Mouse (Mus musculus) spleen, adult 2 months (tissue): ENCODE results near the gene Pdzd11. TPM values are rescaled to one million over a fixed set of nuclear protein-coding genes. Genes with fewer than 3 reads are reported as not detected.

Experiments used
- DNase-seq, 2 experiments: peaks; one replicate each; pipeline versions ENCODE4 v3.0.0 to v3.0.0-alpha.2; 2012 to 2021; ENCODE audit warnings: low spot score in 2 of 2, low read depth in 1 of 2
- H3K27ac ChIP-seq: fragments of 200-500 bp; 2 replicates; pipeline ENCODE4 v1.5.1; 2012; ENCODE audit warnings: low read length, inconsistent platforms; ENCODE audit not compliant: insufficient read depth
- H3K27me3 ChIP-seq: fragments of 200-500 bp; 2 replicates; pipeline ENCODE4 v1.6.1; 2012; ENCODE audit warnings: mild to moderate bottlenecking, moderate library complexity, low read length, inconsistent platforms; ENCODE audit not compliant: control insufficient read depth, insufficient read depth
- H3K36me3 ChIP-seq: fragments of 200-500 bp; 2 replicates; pipeline ENCODE4 v1.6.1; 2012; ENCODE audit warnings: mild to moderate bottlenecking, low read length, inconsistent platforms; ENCODE audit not compliant: control insufficient read depth, insufficient read depth
- H3K4me1 ChIP-seq: fragments of 200-500 bp; 2 replicates; pipeline ENCODE4 v1.6.1; 2011; ENCODE audit warnings: inconsistent platforms; ENCODE audit not compliant: control insufficient read depth, insufficient read depth, insufficient read length
- H3K4me3 ChIP-seq: fragments of 200-500 bp; 2 replicates; pipeline ENCODE4 v1.5.1; 2011; ENCODE audit warnings: mild to moderate bottlenecking, inconsistent platforms; ENCODE audit not compliant: insufficient read depth, insufficient read length; ENCODE audit errors: extremely low read depth
- CTCF ChIP-seq: fragments of 200-500 bp; IDR thresholded peaks from 2 replicates; pipeline ENCODE4 v1.5.1; 2011; ENCODE audit warnings: mild to moderate bottlenecking, inconsistent platforms; ENCODE audit not compliant: insufficient read depth, insufficient read length, insufficient replicate concordance; ENCODE audit errors: extremely low read depth
- POLR2A ChIP-seq: fragments of 200-500 bp; IDR thresholded peaks from 2 replicates; pipeline ENCODE4 v1.6.1; 2011; ENCODE audit warnings: low read depth, low read length, inconsistent platforms
- WGBS: fragments of 180-500 bp; shearing (Covaris S2); methylation state at CpG from one replicate; pipeline ENCODE4 v1.1.7; 2018; 5-methylcytosine and 5-hydroxymethylcytosine counted together
- polyA plus RNA-seq: library from polyadenylated mRNA; depleted of rRNA; stranded (reverse); fragments of >200 nt; gene quantifications from 2 replicates; pipeline ENCODE4 v1.2.3, GENCODE M21; 2012; rRNA removed

Pdzd11 gene
- polyA plus RNA-seq, 1 experiment: 6.9 TPM

DNA sequence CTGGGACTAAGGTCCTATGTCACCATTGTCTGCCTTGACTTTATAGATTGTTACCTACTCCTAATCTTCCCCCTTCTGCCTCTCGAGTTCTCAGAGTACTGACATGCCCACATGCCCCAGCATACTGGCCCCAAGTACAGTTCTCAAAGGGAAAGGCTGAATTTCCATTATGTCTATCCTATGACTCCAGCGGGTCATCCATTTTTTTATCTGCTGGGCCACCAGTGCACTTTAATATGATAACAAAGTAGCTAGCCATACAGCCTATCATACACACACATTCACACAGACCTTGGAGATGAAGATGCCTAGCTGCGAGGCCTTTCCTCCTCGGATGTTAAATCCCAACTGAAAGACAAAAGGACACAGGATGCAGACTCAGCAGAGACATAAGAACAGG lies 2.1 kb downstream of the Pdzd11 start:
- no peak for TF ChIP-seq POLR2A
- TF ChIP-seq CTCF: no peak
- DNase-seq: no peak
- WGBS: 77% methylated on average over 4 of the region's 4 CpGs
- Histone ChIP-seq H3K27ac (no peak overlapping the region), H3K36me3 (peaks cover 1% of the 10 kb centered on the region; the same call in 1 of the 2 replicates), H3K4me1 (no peaks in the 10 kb centered on the region), H3K27me3 (no peaks in the 10 kb centered on the region), H3K4me3 (no peak overlapping the region)

DNA sequence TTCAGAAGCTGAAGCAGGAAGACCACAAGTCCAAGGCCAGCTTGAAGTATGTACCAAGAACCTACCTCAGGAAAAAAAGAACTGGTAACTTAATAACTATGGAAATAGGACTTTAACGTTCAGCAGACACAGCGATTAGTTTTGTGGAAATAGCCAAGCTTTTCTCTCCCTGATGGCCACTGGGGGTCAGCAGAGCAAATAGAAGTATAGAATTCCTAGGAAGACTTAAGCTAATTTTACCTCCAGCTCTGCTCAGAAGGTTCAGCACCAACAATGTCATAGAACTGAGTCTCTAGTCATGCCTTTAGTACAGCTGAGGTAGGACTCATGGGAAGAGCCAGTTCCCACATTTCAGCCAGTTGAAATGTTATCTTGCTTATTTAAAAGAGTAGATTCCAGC lies 5.0 kb downstream of the Pdzd11 start:
- no peaks in the 10 kb centered on the region for H3K27me3 ChIP-seq
- no peak for TF ChIP-seq CTCF
- no peak for TF ChIP-seq POLR2A
- WGBS: 82% methylated on average over 2 of the region's 2 CpGs
- H3K36me3 ChIP-seq: peaks cover 1% of the 10 kb centered on the region; the same call in 1 of the 2 replicates
- H3K4me3 ChIP-seq: no peak overlapping the region
- H3K4me1 ChIP-seq: no peaks in the 10 kb centered on the region
- DNase-seq: no peak
- H3K27ac ChIP-seq: no peak overlapping the region

DNA sequence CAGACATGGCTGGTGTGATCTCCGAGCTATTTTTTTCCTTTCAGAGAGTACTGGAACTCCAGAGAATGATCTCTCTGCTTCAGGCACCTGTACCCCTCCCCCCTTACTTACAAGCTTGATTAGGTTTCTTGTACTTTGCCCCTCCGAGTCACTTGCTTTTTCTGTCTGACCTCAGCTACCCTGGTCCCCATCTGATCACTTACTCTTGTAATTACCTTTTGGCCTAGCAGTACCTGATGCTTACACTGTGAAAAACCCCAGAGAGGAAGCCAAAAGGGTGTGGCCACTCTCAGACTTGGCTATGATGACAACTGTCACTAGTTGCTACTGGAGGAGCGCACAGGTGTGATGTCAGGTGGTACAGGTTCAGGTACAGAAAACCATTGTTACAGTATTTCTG lies 7.9 kb downstream of the Pdzd11 start:
- DNase-seq: no peak
- Histone ChIP-seq H3K27ac (no peak overlapping the region), H3K36me3 (peaks cover 1% of the 10 kb centered on the region; the same call in 1 of the 2 replicates), H3K4me1 (no peaks in the 10 kb centered on the region), H3K4me3 (no peak overlapping the region), H3K27me3 (no peaks in the 10 kb centered on the region)
- WGBS: 65% methylated on average over 3 of the region's 3 CpGs
- TF ChIP-seq POLR2A (no peak), CTCF (no peak)

DNA sequence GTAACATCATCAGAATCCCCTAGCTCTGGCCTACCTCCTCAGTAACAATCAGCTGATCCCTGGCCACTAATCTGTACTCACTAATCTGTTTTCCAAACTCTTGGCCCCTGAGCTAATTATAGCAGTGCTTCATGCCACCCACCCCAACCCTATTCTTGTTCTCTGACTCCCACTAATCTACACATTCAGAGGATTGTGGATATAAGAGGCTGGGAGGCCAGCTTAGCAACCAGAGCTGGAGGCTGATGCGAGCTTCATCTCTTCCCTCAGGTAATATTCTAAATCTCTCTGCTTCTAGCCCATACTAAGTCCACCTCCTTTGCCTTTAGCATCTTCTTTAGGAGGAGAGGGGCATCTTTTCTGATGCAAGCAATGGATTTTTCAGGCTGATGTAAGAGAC lies 21.1 kb downstream of the Pdzd11 start, which contains the start of gene Arr3:
Gene Arr3, plus strand, starts transcription at position 184 of the 400 bp plus-strand sequence.
- WGBS: 87% methylated on average over 1 of the region's 1 CpGs
- DNase-seq: no peak
- no peak within 1 kb of the TSS for H3K4me3 ChIP-seq
- H3K27ac ChIP-seq: no peak within 1 kb of the TSS
- no peaks in the 10 kb centered on the region for H3K4me1 ChIP-seq
- no peaks in the 10 kb centered on the region for H3K36me3 ChIP-seq
- no peak for TF ChIP-seq POLR2A
- TF ChIP-seq CTCF: no peak
- no peaks in the 10 kb centered on the region for H3K27me3 ChIP-seq

DNA sequence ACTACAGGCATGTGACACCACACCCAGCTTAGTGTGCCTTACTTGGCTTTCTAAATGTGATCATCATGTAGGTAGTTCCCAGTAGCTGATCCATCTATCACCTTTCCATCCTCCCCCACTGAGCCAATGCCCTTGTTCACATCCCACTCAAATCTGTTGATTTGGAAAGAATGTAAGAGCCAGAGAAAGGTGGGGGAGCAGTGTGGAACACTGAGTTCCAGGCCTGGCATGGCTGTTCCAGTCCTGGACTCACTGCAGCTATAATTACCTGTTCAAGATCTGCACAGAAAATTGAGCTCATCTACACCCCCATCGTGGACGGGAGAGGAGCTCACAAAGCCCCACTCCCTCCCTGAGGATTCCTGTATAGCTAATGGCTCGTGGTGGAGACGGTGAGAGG lies 26.6 kb downstream of the Pdzd11 start:
- H3K4me1 ChIP-seq: no peaks in the 10 kb centered on the region
- WGBS: 76% methylated on average over 4 of the region's 4 CpGs
- no peak for DNase-seq
- no peak for TF ChIP-seq CTCF
- no peak for TF ChIP-seq POLR2A
- no peak overlapping the region for H3K4me3 ChIP-seq
- H3K36me3 ChIP-seq: no peaks in the 10 kb centered on the region
- no peaks in the 10 kb centered on the region for H3K27me3 ChIP-seq
- H3K27ac ChIP-seq: no peak overlapping the region

DNA sequence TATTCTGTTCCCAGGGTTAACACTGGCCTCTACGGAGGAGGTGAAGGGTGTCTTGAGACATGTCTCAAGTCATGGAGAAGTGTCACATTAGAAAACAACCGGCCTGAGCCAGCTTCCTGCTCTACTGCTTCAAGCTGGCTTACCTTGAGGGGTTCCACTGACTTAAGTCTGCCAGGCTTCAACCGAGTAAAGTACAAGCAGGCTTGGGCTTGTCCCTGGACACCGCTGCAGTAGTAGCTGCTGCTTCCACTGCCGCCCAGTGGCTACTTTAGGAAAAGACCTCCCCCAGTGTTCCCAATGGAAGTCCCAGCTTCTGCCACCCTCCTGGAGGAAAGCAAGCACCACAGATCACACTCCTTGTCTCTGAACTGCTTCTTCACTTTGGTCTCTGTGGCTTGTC lies 28.9 kb downstream of the Pdzd11 start:
- Histone ChIP-seq H3K4me1 (no peaks in the 10 kb centered on the region), H3K27me3 (no peaks in the 10 kb centered on the region), H3K27ac (no peak overlapping the region), H3K36me3 (no peaks in the 10 kb centered on the region), H3K4me3 (no peak overlapping the region)
- 56% methylated on average over 5 of the region's 5 CpGs for WGBS
- DNase-seq: no peak
- TF ChIP-seq CTCF: no peak
- no peak for TF ChIP-seq POLR2A

DNA sequence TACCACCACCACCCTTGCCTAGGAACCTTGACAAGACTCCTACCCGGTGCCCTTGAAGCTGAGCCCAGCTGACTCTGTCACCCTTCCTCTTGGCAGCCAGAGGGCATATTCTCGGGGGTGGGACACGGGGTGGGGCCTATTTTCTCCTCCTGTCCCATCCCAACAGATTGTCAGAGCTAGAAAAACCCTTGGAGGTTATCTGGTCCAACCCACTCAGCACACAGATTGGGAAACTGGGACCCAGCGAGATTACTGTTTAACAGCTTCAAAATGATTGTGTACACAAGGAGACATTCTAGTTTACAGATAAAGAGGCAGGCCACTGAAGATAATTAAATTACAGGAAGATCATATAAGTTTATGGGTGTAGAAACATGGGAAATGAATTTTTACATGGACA lies 31.6 kb downstream of the Pdzd11 start, which contains the start of gene P2ry4:
Gene P2ry4, minus strand, starts transcription at position 79 of the 400 bp plus-strand sequence.
- no peak within 1 kb of the TSS for H3K27ac ChIP-seq
- no peak for DNase-seq
- WGBS: 62% methylated on average over 4 of the region's 4 CpGs
- no peak within 1 kb of the TSS for H3K4me3 ChIP-seq
- H3K27me3 ChIP-seq: no peaks in the 10 kb centered on the region
- TF ChIP-seq POLR2A (no peak), CTCF (no peak)
- no peaks in the 10 kb centered on the region for H3K36me3 ChIP-seq
- no peaks in the 10 kb centered on the region for H3K4me1 ChIP-seq

Other genes starting within 250 kb of the Pdzd11 start
- not detected in 2 replicates for gene Otud6a, start 197.6 kb downstream of the Pdzd11 start, polyA plus RNA-seq
- gene Awat2, start 183.9 kb downstream of the Pdzd11 start, polyA plus RNA-seq: 0.20 and 0.26 TPM in 2 replicates
- 9.7 and 11.5 TPM in 2 replicates for gene Igbp1, start 132.3 kb downstream of the Pdzd11 start, polyA plus RNA-seq
- gene Dgat2l6, start 101.7 kb downstream of the Pdzd11 start, polyA plus RNA-seq: not detected in 2 replicates
- not detected in 2 replicates for gene Awat1, start 54.3 kb downstream of the Pdzd11 start, polyA plus RNA-seq
- not detected in 2 replicates for gene P2ry4, start 31.7 kb downstream of the Pdzd11 start, polyA plus RNA-seq
- gene Arr3, start 21.1 kb downstream of the Pdzd11 start, polyA plus RNA-seq: not detected in 2 replicates
- gene Kif4, start 831 bp downstream of the Pdzd11 start, polyA plus RNA-seq: 0.92 and 1.2 TPM in 2 replicates
- 139 and 153 TPM in 2 replicates for gene Gdpd2, start 103.3 kb upstream of the Pdzd11 start, polyA plus RNA-seq
- gene Dlg3, start 141.2 kb upstream of the Pdzd11 start, polyA plus RNA-seq: 3.0 and 3.1 TPM in 2 replicates